Mouse (Mus musculus) layer of hippocampus, postnatal 14 days (tissue): ENCODE data around the gene Hipk1. TPM values are rescaled to one million over a fixed set of nuclear protein-coding genes. Genes with fewer than 3 reads are reported as not detected.
"Not testable (repeated sequence)": the region's sequence is repeated elsewhere in the genome, so short reads cannot be mapped to it uniquely, and the experiment has no call there.

Experiments used
- DNase-seq, 2 experiments: peaks; one replicate each; pipeline ENCODE4 v3.0.0; 2021 to 2022; ENCODE audit warnings: low spot score in 2 of 2, mixed read lengths in 1 of 2
- total RNA-seq, 2 experiments: library from RNA; stranded (reverse); gene quantifications; 2 replicates each; pipeline ENCODE4 v1.2.3; 2021

Gene Hipk1
- total RNA-seq, 2 experiments from 2014 or later = 91.2 to 91.3 TPM

DNA sequence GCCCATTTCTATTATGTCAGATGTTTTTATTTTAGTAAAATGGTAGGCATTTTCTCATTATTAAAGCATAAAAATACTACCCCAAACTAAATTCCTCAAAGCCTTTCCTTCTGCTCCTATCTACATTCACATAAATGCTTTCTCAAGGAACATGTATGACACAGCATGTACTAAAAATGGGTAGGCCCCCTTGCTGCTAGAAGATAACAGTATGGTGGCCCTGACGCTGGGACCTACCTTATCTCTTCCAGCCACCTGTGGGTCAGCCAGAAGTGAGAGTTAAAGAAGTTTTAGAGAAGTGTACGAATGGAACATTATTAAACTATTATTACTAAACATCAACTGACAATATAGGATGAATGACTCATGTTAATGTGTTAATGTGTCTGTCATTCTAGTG, 8.1 kb upstream of the Hipk1 start:
- no peak for DNase-seq

DNA sequence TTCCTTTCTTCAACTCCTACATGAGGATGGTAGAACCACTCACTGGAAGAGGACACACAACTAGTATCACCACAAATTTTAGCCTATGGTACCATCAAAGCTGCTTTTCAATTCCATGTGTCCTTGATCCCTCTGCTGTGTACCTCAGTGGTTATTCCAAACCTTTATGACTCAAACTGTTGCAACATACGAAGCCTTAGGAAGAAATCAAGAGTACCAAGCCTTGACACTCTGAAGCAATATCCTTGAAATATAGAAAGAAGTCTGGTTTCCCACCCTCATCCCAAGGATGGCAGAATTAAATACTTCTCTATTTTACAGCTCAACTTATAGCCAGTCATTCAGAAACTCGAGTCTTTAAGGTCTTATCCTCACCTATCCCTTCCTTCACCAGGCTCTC, 5.0 kb upstream of the Hipk1 start:
- DNase-seq = no peak

DNA sequence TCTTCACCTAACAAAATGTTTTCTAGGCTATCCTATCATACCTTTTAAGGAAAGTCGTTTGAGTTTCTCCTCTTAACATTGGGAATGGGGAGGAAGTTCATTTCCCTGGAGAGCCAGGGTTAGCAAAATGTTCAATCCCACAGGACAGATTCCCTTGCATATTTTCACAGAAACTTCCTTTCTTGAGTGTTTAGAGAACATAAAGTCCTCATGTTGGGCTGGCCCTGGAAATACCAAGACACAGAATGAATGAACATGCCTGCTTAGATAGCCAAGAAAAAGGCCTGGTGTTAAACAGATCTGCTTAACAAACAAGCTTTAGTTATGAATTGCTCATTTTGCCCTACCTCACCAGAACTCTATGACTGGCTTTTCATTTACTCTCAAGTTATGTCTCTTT, 1.2 kb upstream of the Hipk1 start:
- DNase-seq = no peak

DNA sequence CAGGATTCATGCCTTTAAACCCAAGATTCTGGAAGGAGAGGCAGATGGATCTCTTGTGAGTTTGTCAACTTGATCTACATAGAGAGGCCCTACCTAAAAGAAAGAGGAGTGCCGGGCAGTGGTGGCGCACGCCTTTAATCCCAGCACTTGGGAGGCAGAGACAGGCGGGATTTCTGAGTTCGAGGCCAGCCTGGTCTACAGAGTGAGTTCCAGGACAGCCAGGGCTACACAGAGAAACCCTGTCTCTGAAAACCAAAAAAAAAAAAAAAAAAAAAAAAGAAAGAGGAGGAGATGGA, 696 bp upstream of the Hipk1 start:
- not testable (repeated sequence) for DNase-seq

DNA sequence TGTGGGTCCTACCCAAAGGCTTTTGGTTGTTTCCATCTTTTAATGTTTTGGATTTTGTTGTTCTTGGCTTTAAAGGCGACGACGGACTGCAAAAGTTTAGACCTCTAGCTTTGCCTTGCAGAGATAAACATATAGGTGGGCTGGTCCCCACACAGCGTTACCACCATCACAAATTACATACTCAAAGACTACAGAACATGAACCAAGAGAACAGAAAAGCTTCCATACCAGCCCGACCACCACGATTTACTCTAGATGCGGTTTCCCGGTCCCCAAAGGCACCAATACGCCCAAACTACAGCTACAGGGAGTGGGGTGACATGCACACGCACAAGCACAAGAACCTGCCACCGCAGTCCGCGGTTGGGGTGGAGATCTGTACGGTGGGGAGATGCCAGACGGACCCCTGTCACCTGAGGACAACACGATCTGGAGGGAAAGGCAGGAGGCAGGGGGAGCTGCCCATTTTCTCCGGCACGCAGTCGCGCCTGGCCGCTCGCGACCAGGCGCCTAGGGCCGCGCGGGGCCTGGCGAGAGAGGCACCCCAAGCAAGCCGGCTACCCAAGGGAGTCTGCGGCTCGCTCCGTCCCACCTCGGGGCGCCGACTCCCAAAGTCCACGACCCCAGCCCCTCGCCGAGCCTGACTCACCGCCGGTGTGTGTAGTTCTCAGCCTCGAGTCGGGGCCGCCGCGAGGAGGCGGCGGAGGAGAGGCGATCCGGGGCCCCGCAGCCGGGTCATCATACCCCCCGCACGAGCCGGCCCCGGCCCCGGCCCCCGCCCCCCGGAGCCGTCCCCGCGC, 817 bp downstream of the Hipk1 start:
- peak in 1 of 2 experiments; percentile 41 for DNase-seq

DNA sequence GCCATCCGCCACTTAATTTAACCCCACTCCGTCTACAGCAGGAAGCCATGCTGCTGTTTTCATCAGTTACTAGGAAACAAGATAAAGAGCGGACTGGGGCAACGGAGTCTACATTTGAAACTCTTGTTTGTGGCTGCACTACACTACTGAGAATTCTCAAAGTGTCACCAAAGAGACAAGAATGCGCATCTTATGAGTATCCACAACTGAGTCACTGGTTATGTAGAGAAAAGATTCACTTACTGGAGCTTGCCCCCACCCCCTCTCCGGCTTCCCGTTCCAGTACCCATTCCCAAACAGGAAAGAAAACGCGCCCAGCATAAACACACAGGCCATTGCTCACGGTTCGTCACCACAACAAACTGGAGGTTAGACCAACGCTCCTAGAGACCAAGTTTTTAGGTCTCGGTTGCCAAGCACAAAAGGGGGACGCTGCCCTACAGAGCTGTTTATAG, 1.4 kb downstream of the Hipk1 start:
- peak in 1 of 2 experiments; percentile 13 for DNase-seq

DNA sequence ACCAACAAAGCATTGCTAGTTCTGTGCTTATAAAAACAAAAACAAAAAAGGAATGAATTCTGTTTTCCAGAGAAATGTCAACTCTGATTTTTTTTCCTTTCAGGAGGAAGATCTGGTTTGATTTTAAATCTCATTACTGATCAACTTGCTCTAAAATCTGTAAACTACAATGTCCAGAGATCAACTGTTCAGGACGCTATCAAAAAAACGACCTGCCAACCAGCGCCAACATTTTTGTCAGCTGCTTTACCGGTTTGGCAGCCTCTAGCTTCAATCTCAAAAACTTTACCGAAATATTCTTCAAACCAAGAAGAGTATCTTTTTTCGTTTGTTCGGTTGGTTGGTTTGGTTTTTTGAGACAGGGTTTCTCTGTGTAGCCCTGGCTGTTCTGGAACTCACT, 2.3 kb downstream of the Hipk1 start:
- no peak for DNase-seq

DNA sequence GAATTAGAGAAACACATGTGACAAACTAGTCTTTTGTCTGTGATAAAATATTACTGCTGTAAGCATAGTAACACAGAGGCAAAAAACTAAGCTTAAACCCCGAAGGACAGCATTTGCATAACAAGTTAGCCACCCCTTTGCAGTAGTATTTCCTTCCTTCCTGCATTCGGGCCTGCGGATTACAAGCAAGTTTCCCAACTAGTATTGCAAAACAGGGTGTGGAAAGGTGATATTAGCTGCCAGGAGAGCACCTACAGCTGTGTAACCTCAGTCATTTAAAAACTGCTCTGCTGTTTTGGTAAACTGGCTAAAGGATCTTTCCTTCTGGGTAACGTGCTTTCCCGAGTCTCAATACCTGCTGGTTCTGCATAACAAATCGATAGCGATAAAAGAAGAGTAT, 4.1 kb downstream of the Hipk1 start:
- no peak for DNase-seq

DNA sequence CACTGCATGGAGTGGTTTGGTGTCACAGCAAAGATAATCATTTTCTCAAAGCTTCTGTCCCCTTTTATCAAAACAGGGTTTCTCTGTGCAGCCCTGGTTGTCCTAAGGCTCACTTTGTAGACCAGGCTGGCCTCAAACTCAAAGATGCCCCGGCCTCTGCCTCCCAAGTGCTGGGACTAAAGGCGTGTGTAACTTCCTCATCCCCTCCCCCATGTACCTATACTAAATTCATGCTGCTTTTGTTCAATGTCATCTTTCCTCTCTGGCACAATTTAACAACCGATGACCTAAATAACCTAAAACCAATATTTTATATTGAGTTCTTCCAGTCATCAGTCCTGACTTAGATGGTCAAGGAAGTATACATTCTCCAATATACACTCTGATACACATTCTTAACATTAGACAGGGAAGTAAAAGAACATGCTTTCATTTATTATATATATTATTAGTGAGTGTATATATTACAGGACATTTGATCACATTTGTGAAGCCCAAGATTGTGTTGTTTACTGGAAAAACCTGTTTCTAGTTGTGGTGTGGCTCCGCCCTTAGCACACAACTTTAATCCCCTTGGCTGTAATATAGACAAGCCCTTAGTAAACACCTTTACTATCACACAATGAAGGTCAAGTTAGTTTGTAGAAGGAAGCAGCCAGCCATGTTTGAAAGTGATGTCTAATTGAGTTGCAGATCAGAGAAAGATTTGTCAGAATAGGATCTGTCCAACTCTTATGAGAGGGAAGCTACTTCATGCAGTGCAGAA, 8.3 kb downstream of the Hipk1 start:
- DNase-seq = no peak

DNA sequence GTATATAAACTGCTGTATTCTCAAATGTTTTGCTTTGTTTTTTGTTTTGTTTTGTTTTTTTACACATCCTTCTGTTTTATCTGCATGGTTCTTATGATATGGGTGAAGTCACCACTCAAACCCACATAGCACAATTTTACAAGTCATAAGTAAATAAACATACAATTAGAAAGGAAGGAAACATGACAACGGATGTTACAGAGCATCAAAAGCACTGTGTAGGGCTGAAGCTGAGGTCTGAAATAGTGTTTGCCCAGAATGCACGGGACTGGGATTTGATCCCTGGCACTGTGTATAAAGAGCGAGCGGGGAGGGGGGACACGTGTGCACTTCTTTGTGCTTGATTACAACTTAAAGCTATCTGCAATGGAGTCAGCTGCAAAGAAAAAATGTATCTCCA, 10.6 kb downstream of the Hipk1 start:
- DNase-seq = no peak

DNA sequence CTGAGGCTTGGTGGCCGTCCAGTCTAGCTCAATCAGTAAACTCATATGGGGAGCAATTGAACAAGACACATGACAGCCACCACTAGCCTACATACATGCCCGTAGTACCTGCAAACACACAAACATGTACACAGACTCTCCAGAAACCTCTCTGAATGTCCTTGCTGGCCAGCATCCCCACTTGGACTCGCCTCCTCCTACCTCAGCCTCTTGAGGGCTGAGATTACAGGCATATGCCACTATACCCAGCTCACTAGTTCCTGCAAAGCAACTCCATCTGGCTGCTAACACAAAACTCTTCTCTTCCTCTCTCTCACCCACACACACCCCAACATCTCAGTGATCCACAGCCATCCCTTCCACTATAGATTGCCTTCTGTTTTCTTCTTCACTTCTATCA, 11.1 kb downstream of the Hipk1 start:
- no peak for DNase-seq

DNA sequence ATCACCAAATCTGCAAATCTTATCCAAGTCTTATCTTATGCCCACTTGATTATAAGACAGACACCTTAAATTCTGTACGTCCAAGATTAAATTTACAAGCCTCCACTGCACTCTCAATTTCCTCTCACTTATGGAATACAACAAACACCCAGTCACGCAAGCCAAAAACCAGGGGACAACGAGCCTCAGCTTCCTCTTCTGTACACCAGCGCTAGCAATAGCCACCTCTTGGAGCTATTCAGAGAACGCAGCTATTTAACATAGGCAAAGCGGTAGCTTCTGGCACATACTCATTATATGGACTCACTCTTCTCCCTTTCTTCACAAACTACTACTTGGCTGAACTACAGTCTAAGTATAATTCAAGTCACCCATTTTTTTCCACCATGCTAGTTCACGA, 12.2 kb downstream of the Hipk1 start:
- DNase-seq = no peak

DNA sequence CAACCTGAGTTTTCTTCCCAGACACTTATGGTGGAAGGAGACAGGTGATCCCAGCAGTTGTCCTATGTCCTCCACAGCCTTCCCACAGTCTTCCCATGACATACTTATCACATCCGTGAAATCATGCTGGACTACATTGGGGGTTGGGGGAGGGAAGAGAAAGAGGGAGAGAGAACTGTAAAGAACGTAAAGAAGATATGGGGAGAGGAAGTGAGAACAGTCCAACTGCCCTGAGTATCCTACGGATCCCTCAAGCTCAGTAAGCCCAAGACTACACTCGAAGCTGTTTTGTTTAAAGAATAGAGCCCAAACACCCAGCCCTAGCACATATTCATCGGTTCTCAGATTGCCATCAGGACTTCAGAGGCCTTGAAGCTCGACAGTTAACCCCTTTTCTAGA, 12.7 kb downstream of the Hipk1 start:
- DNase-seq = no peak

DNA sequence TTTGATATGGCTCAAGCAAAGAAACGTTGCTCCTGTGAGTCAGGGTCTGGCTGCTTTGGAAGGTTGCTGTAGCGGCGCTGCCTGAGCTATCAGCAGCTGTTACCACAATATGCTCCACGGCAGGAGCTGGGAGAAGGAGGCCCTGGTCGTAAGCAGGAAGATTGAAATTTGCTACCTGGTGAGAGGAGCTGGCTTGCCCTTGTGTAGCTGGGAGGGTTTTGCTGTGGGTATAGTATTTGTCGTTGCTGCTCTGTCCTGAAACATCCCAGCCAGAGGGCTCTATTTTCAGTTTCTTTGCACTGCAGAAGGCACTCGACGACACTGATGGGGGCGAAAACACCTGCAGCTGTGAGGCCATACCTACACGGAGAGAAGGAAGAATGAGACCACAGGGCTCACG, 13.4 kb downstream of the Hipk1 start:
- peak in 1 of 2 experiments; percentile 8 for DNase-seq

DNA sequence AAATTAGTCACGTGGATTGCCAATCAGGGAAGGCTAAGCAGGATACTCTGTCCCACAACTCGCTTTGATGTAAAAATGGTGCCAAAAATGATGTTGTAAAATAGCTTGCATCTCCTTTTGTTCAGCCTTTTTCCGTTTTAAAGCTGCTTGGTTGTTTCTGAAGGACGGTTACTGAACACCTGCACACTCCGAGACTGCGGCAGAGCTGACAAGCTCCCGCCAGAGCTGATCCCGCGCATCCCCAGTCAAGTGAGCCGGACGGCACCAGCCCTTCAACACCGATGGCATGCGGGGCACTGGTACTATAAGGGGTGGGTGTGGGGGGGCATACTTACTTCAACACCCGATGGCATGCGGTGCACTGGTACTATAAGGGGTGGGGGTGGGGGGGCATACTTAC, 17.4 kb downstream of the Hipk1 start:
- no peak for DNase-seq

DNA sequence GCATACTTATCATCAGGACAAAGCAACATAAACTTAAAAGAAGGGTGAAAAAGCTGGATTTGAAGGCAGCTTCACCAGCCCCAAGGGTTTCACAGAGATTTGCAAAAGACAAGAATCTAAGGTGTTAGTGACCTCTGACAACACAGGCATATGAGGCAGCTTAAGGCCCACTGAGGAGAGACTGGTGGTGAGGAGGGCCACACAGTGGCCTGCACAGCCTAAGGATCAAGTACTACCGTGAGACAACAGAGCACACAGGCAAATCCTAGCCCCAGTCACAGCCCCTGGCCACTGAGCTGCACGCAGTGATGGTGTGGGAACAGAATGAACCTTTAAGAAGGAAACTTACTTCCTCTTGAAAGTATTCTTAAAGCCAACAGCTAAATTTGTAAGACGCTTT, 17.9 kb downstream of the Hipk1 start:
- DNase-seq = no peak

DNA sequence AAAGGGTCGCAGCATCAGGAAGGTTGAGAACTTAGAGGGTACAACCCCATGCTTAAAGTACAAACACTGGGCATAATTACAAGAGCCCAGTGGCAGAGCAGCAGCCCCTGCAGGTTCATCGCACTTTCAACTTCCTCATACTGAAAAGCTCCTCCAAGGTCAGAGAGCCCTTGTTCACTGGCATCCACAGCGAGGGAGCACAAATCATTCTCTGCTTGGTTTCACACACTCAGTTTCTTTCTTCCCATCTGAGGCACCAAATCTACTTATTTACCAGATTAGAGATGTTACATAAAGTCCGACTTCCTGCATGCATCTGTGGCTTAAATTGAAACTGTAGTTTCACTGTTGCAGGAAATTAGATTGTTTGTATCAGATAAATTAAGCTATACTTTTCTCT, 18.5 kb downstream of the Hipk1 start:
- DNase-seq = no peak

DNA sequence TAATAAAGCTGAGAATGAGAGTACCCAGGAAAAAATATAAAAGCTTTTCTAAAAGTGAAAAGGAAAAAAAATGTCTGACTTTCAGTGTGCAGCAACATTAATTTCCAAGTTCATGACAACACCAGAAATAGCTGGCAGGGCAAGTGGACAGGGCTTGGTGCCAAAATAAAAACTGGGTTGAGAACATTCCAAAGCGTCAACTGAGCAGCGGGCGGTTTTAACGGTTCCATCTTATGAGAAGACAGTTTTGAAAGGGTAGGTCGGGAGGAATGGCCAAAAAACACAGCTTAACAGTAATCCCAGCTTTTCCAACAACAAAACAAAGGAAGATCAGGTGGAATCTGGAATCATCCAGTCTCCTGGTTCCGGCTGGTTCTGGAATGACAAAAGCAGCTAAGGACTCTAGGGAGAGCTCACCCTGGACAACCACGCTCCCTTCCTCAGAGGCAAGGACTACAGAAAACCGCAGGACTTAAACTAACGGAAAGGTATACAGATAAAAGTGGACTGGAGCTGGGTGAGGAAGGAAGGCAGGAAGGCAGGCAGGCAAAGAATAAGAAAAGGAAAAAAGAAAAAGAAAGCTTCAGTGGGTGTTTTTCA, 19.7 kb downstream of the Hipk1 start:
- peak in 1 of 2 experiments; percentile 62 for DNase-seq

DNA sequence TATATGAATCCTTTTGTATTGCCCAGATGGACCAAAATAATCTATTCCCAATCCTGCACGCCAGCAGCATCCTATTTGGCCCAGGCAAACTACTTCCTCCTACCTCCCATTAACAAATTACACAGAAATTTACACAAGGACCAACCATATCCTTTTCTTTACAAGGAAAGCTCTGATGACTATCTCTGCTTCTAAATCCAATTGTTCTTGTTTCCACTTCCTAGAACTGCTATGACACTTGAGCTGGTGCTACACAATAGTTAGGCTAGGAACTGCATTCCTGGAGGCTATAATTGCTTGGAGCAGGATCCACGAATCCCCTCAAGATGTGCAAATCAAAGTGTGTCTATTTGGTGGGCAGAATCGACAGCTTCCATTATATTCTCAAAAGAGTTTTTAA, 24.6 kb downstream of the Hipk1 start:
- no peak for DNase-seq

DNA sequence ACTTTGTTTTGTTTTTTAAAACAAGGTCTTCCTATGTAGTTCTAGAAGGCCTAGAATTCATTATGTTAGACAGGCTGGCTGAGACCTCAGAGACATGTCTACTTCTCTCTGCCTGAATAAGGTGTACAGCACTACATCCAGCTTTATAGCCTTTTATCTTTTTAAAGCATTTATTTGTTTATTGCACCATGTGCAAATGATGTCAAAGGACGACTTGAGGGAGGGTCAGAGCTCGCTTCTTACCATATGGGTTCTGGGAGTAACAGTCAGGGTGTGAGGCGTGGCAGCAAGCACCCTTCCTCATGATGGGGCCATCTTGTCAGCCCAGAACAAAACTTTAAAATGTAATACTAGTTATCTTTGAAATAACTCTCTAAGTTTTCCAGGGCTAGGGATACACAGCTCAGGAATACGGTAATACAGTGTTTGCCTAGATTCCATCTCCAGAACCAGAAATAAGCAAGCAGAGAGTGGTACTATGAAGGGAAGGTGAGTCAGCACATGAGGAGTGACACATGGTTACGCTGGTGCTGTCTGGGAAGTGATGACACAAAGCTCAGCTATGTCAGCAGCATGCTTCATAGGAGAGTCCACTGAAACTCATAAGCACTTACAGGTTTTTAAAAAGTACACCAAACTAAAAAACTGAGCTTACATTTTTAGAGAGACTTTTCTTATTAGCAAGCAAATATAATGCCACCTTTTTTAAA, 31.9 kb downstream of the Hipk1 start:
- no peak for DNase-seq

DNA sequence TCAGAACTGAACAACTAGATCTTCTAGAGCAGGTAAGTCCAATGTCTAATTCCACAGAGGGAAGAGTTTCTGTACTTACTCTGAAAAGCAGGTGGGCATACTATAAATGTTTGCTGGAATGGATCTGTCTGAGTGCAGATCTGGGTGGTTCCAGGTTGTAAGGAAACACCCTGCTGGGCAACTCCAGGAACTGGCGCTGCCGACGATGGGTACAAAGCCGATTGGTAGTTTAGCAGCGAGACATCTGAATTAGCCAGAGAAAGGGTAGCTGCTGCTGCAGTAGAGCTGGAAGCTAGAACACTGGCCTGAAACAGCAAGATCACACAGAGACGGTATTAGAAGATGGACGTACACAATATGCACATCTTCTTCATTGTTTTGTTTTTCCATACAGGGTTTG, 32.9 kb downstream of the Hipk1 start:
- DNase-seq = no peak

DNA sequence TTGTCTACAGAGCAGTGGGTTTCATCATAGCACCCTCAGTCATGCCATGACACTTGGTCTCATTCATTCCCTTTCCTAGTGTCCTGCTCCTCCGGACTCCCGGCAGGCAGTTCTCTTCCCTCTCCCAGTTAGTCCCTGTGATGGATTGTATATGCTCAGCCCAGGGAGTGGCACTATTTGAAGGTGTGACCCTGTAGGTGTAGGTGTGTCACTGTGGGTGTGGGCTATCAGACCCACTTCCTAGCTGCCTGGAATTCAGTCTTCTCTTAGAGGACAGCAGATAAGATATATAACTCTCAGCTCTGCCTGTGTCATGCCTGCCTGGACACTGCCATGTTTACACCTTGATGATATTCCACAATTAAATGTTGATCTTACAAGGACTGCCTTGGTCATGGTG, 34.4 kb downstream of the Hipk1 start:
- no peak for DNase-seq
